ENCODE assay signal across 18 mouse cellular contexts in genomic region chr3:157217794-157218193, GRCm38 (mm10).
DNase-seq lines count a peak whose midpoint lies in the region; ATAC-seq lines count a peak whose summit lies in the region.
"Had no signal": no experiment of that assay in that cellular context is flagged by ENCODE, and none has a peak within 500 bp of the region (broad histone marks: within the 10 kb centered on the region; RNA-seq: fewer than 3 reads in every experiment).

No protein-coding gene starts in this region.

- H3K4me2 ChIP-seq in forebrain, embryonic 13.5 days, result no peak overlapping the region
- no peak overlapping the region for H3K4me2 ChIP-seq in forebrain, embryonic 12.5 days
- H3K4me2 ChIP-seq in hindbrain, embryonic 13.5 days, result no peak overlapping the region
- H3K4me2 ChIP-seq in midbrain, embryonic 13.5 days (replicated peaks), result no peak overlapping the region
- H3K4me2 ChIP-seq: neural tube, embryonic 13.5 days had no signal

- ATAC-seq in forebrain, embryonic 13.5 days, result peak; percentile 36; the same call in 1 of the 2 replicates
- no peak for ATAC-seq in forebrain, embryonic 12.5 days (ENCODE audit: low FRiP score)
- ATAC-seq in hindbrain, embryonic 13.5 days (ENCODE audit: low FRiP score), result 0 out of 2 replicates have a peak, but pooled peaks have one; percentile 34
- ATAC-seq in midbrain, embryonic 13.5 days, result peak; percentile 49
- ATAC-seq: liver, postnatal 0 days had no signal

- no peaks in the 10 kb centered on the region for H3K36me3 ChIP-seq in forebrain, embryonic 13.5 days (ENCODE audit: poor library complexity, severe bottlenecking)
- no peaks in the 10 kb centered on the region for H3K36me3 ChIP-seq in forebrain, embryonic 12.5 days (replicated peaks)
- H3K36me3 ChIP-seq in hindbrain, embryonic 13.5 days, result no peaks in the 10 kb centered on the region
- no peaks in the 10 kb centered on the region for H3K36me3 ChIP-seq in midbrain, embryonic 13.5 days
- H3K36me3 ChIP-seq: neural tube, embryonic 13.5 days had no signal

- no peak overlapping the region for H3K9ac ChIP-seq in forebrain, embryonic 13.5 days
- no peak overlapping the region for H3K9ac ChIP-seq in forebrain, embryonic 12.5 days
- H3K9ac ChIP-seq in hindbrain, embryonic 13.5 days, result no peak overlapping the region
- H3K9ac ChIP-seq in midbrain, embryonic 13.5 days (replicated peaks), result no peak overlapping the region
- H3K9ac ChIP-seq: liver, postnatal 0 days; neural tube, embryonic 13.5 days had no signal

- peaks cover 23% of the 10 kb centered on the region for H3K4me1 ChIP-seq in forebrain, embryonic 13.5 days
- peaks cover 26% of the 10 kb centered on the region for H3K4me1 ChIP-seq in forebrain, embryonic 12.5 days
- peaks cover 30% of the 10 kb centered on the region for H3K4me1 ChIP-seq in hindbrain, embryonic 13.5 days (replicated peaks)
- H3K4me1 ChIP-seq in midbrain, embryonic 13.5 days (replicated peaks), result peaks cover 34% of the 10 kb centered on the region

- WGBS in forebrain, embryonic 13.5 days, result 28% methylated on average over 2 of the region's 2 CpGs
- 28% methylated on average over 2 of the region's 2 CpGs for WGBS in forebrain, embryonic 12.5 days
- WGBS in hindbrain, embryonic 13.5 days, result 24% methylated on average over 2 of the region's 2 CpGs
- WGBS in midbrain, embryonic 13.5 days, result 16% methylated on average over 2 of the region's 2 CpGs

- no peaks in the 10 kb centered on the region for H3K27me3 ChIP-seq in forebrain, embryonic 13.5 days
- H3K27me3 ChIP-seq in forebrain, embryonic 12.5 days, result no peaks in the 10 kb centered on the region
- H3K27me3 ChIP-seq in hindbrain, embryonic 13.5 days, result no peaks in the 10 kb centered on the region
- H3K27me3 ChIP-seq in midbrain, embryonic 13.5 days, result no peaks in the 10 kb centered on the region
- H3K27me3 ChIP-seq: neural tube, embryonic 13.5 days had no signal

- no peaks in the 10 kb centered on the region for H3K9me3 ChIP-seq in forebrain, embryonic 13.5 days (replicated peaks)
- H3K9me3 ChIP-seq in forebrain, embryonic 12.5 days, result no peaks in the 10 kb centered on the region
- H3K9me3 ChIP-seq in hindbrain, embryonic 13.5 days, result no peaks in the 10 kb centered on the region
- H3K9me3 ChIP-seq in midbrain, embryonic 13.5 days, result no peaks in the 10 kb centered on the region
- H3K9me3 ChIP-seq: neural tube, embryonic 13.5 days had no signal

- DNase-seq in brain, adult 2 months (ENCODE audit: low read depth, low spot score), result peak; percentile 40
- DNase-seq in right cerebral cortex, adult 18-20 months, result no peak
- no peak for DNase-seq in cerebellum, adult 8-10 months
- DNase-seq in thymus, adult 18-20 months, result no peak
- DNase-seq: cerebellum, adult 11-12 months; gastrocnemius, adult 2 months; kidney, adult 2 months; kidney, postnatal 14 days; liver; liver, postnatal 0 days; lung, postnatal 36 days; retina, postnatal 1 day had no signal

- no peak overlapping the region for H3K4me3 ChIP-seq in forebrain, embryonic 13.5 days
- no peak overlapping the region for H3K4me3 ChIP-seq in forebrain, embryonic 12.5 days (replicated peaks)
- H3K4me3 ChIP-seq in hindbrain, embryonic 13.5 days, result no peak overlapping the region
- no peak overlapping the region for H3K4me3 ChIP-seq in midbrain, embryonic 13.5 days (replicated peaks)
- H3K4me3 ChIP-seq: erythroblast, embryonic 14.5 days; gastrocnemius, adult 2 months; neural tube, embryonic 13.5 days had no signal

- H3K27ac ChIP-seq in forebrain, embryonic 13.5 days, result no peak overlapping the region
- no peak overlapping the region for H3K27ac ChIP-seq in forebrain, embryonic 12.5 days
- peak overlapping the region; percentile 36; the same call in 1 of the 2 replicates for H3K27ac ChIP-seq in hindbrain, embryonic 13.5 days
- H3K27ac ChIP-seq in midbrain, embryonic 13.5 days, result peak overlapping the region; percentile 20
- H3K27ac ChIP-seq: gastrocnemius, adult 2 months had no signal

Comparison
In these comparisons a context has a peak if more than half of its experiments do, and no peak if none do; other contexts are left out.
1. H3K27ac ChIP-seq: peak in hindbrain, embryonic 13.5 days (single experiment) and midbrain, embryonic 13.5 days (single experiment); none in forebrain, embryonic 13.5 days (single experiment) and forebrain, embryonic 12.5 days (single experiment).